Mouse (Mus musculus) macrophage (primary cell): ENCODE results near the gene 1700023F06Rik. TPM values are rescaled to one million over a fixed set of nuclear protein-coding genes. Genes with fewer than 3 reads are reported as not detected.

Experiments
- H3K27ac ChIP-seq: fragments of 350-480 bp; formaldehyde crosslinking; 2 replicates; pipeline ENCODE4 v1.9.0; 2021
- H3K36me3 ChIP-seq: fragments of 350-480 bp; formaldehyde crosslinking; 2 replicates; pipeline ENCODE4 v1.9.0; 2021; ENCODE audit errors: inconsistent target
- H3K4me3 ChIP-seq: fragments of 350-480 bp; formaldehyde crosslinking; 2 replicates; pipeline ENCODE4 v1.9.0; 2021; ENCODE audit errors: inconsistent target
- H3K79me2 ChIP-seq: fragments of 350-480 bp; formaldehyde crosslinking; 2 replicates; pipeline ENCODE4 v1.9.0; 2021; ENCODE audit errors: inconsistent target
- WGBS: methylation state at CpG from one replicate; pipeline ENCODE4 v1.1.7; 2026; ENCODE audit warnings: inconsistent platforms; ENCODE audit not compliant: missing documents; 5-methylcytosine and 5-hydroxymethylcytosine counted together
- polyA plus RNA-seq: library from polyadenylated mRNA; stranded (reverse); fragments of 250-400 nt; gene quantifications from 3 replicates; pipeline ENCODE4 v1.2.4, GENCODE M21; 2018; ENCODE audit warnings: inconsistent platforms

The 1700023F06Rik gene
- polyA plus RNA-seq, 1 experiment from 2014 or later = not detected

DNA sequence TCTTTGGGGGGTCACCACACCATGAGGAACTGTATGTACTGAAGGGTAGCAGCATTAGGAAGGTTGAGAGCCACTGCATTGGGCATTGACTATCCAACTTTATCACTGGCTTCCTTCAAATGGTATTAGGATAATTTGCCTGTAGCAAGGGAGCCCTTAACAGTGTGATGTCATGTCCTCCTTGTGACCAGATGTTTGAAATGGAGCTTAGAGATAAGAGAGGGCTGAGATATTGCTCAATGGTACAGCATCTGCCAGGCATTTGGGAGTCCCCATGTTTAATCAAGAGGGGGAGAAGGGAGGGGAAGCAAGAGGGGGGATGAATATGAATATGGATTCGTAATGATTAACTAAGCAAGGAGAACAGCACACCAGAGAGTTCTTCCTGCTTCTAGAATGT is 7.0 kb upstream of the 1700023F06Rik start:
- H3K27ac ChIP-seq = no peak overlapping the region
- 86% methylated on average over 1 of the region's 1 CpGs for WGBS

DNA sequence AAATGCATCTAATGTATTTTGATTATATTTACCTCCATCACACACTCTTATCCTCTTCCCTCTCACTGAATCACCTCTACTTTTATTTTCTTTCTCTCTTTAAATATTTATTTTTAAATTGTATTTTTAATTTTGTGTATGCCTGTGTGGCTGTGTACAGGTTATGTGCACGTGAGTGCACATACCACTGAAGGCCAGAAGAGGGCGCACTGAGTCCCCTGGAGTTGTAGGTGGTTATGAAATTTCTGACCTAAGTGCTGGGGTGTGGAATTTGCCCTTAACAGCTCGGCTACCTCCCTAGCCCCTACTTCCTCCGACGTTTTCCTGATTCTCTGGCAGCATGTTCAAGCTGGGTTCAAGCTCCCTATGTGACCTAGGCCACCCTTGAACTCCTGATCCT is 5.4 kb upstream of the 1700023F06Rik start:
- 83% methylated on average over 5 of the region's 5 CpGs for WGBS
- Histone ChIP-seq H3K79me2 (no peaks in the 10 kb centered on the region), H3K4me3 (no peak overlapping the region), H3K36me3 (no peaks in the 10 kb centered on the region), H3K27ac (no peak overlapping the region)

More for the DNA sequence above, 7.0 kb upstream of the 1700023F06Rik start:
- H3K4me3 ChIP-seq = no peak overlapping the region
- no peaks in the 10 kb centered on the region for H3K79me2 ChIP-seq
- H3K36me3 ChIP-seq = peaks cover 11% of the 10 kb centered on the region; the same call in 1 of the 2 replicates

DNA sequence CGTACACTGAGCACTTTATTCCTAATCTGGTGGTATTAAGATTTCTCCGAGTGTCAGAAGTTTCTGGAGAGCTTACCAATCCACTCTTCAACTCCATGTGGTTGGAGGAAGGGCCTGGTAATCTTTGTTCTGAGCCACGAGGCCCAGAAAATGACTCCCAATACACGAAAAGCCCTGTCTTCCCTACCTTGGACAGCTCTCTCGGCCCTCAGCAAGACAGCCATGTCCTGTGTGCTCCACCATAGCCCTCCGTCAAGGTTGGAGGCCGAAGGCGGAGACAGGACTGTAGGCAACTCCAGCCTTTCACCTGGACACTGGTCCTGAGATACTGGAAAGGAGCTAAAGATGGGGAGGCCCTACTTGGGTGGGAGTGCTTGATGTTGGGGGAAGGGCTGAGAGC is 1.9 kb upstream of the 1700023F06Rik start:
- Histone ChIP-seq H3K36me3 (no peaks in the 10 kb centered on the region), H3K4me3 (no peak overlapping the region), H3K27ac (no peak overlapping the region), H3K79me2 (no peaks in the 10 kb centered on the region)
- WGBS = 82% methylated on average over 8 of the region's 8 CpGs

DNA sequence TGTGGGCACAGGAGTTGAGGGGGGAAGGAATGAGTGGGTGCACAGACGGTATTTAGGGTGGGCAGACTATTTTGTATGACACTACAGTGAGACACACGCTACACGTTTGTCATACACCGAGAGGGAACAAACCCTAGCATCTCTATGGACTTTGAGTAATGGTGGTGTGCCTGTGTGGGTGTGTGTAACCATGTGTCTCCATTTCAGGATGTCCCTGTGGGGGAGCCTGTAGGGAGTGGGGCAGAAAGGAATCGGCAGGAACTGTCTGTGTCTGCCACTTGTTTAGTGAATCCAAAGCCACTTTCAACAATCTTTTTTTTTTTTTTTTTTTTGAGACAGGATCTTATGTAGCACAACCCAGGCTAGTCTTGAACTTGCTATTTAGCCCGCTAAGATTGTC is 2.2 kb downstream of the 1700023F06Rik start:
- no peaks in the 10 kb centered on the region for H3K36me3 ChIP-seq
- 90% methylated on average over 4 of the region's 6 CpGs for WGBS
- H3K27ac ChIP-seq = no peak overlapping the region
- no peak overlapping the region for H3K4me3 ChIP-seq
- H3K79me2 ChIP-seq = no peaks in the 10 kb centered on the region

DNA sequence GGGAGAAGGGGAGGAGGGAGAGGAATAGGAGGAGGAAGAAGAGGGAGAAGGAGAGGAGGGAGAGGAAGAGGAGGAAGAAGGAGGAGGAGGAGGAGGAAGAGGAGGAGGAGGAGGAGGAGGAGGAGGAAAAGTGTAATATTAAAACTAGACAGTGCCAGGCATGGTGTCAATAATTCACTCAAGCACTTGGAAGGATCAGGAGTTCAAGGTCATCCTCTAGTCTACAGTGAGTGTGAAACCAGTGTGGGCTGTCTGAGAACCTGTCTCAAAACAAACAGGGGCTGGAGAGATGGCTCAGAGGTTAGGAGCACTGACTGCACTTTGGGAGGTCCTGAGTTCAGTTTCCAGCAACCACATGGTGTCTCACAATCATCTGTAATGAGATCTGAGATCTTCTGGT is 6.0 kb downstream of the 1700023F06Rik start:
- Histone ChIP-seq H3K36me3 (peaks cover 13% of the 10 kb centered on the region; the same call in 1 of the 2 replicates), H3K27ac (no peak overlapping the region), H3K4me3 (no peak overlapping the region), H3K79me2 (no peaks in the 10 kb centered on the region)

DNA sequence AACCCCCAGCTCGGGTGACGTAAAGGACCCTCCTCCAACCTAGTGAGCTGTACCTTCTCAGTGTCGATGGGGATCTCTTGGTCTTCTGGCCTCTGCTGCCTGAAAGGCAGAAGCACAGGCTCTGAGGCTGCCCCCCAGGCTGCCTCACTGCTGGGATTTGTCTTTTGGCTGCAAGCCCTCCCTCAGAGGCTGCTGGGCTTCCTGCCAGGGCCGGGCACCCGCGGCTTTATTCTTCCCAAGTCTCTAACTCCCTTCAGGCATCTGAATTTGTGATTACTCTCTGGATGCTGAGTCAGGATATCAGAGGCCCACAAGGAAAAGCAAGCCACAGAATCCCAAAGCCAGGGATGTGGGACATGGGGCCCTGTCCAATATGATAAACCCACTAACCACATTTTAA is 6.7 kb downstream of the 1700023F06Rik start:
- 37% methylated on average over 6 of the region's 6 CpGs for WGBS
- H3K36me3 ChIP-seq = peaks cover 20% of the 10 kb centered on the region; the same call in 1 of the 2 replicates
- no peaks in the 10 kb centered on the region for H3K79me2 ChIP-seq
- no peak overlapping the region for H3K27ac ChIP-seq
- H3K4me3 ChIP-seq = no peak overlapping the region

DNA sequence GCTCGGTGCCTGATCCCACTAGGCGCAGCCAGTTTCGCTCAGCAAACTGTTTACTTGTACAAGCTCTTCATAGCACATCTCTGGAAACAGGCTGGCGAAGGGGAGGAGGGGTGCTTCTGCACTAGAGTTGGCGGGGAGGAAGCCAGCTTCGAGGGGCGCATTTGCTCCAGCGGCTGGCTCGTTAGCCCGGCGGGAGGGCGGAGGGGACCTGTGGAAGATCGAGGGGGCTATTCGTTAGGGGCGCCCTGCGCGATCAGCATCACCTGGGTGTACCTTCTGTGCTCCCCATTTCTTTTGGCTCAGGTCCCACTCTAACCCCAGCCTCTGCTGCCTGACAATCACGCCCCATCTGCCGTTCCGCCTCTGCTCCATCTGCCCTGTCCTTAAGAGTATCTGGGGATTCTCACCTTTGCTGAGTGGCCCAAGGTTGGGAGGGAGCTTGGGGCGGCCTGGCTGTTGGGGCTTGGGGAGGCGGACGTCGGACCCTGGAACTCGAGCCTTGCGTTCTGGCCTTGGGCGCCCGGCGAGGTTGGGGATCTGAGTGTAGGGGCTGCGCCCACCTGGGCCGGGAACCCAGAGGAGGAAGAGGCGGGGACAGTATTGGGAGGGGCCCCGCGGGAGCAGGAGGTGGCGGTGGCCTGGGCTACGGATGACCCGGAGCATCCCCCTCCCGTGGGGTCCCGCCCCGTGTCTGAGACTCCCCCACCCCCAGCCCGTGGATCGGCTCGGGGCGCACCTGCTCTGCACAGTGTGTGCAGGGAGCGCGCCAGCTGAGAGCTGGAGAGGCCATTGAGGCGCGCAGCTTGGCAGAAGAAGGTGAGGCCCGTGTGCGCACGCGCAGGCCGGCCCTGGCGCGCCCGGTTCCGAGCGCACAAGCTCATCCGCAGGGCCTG is 9.2 kb downstream of the 1700023F06Rik start:
- H3K4me3 ChIP-seq = no peak overlapping the region
- 84% methylated on average over 33 of the region's 59 CpGs for WGBS
- peaks cover 45% of the 10 kb centered on the region for H3K36me3 ChIP-seq
- no peak overlapping the region for H3K27ac ChIP-seq
- no peaks in the 10 kb centered on the region for H3K79me2 ChIP-seq

DNA sequence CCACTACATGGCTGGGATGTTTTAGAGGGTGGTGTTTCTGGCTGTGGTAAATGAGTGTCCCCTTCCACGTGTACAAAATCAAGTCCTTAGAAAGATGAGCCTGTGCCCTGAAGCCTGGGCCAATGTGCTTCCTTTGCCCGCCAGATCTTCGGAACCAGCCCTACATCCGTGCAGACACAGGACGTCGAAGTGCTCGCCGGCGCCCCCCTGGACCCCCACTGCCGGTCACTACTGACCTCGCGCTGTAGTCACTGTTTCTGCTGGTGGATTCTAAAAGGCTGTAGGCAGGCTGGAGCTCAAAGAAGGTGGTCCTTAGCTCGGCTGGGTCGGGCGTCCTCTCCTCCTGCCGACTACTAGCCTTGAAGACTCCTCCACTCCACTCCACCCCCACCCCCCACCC is 10.0 kb downstream of the 1700023F06Rik start:
- no peaks in the 10 kb centered on the region for H3K79me2 ChIP-seq
- no peak overlapping the region for H3K4me3 ChIP-seq
- peaks cover 52% of the 10 kb centered on the region for H3K36me3 ChIP-seq
- H3K27ac ChIP-seq = no peak overlapping the region
- WGBS = 90% methylated on average over 16 of the region's 16 CpGs

DNA sequence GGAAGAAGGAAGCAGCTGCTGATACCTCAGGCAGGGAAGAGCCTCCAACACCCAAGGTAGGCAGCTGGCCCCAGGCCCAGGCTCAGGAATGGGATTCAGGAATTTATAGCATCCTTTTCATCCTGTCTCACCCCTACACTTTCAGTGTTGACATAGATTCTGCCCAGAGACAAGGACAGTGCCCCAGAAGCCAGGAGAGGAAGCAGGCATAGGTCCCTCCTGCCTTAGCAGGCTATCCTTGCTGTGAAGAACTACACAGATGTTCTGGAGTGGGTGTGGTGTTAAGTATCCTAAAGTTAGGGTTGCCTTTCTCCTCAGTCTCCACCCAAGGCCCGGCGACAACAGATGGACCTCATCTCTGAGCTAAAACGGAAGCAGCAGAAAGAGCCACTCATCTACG is 11.0 kb downstream of the 1700023F06Rik start:
- H3K27ac ChIP-seq = no peak overlapping the region
- peaks cover 60% of the 10 kb centered on the region for H3K36me3 ChIP-seq
- 92% methylated on average over 4 of the region's 4 CpGs for WGBS
- no peak overlapping the region for H3K4me3 ChIP-seq
- H3K79me2 ChIP-seq = no peaks in the 10 kb centered on the region

DNA sequence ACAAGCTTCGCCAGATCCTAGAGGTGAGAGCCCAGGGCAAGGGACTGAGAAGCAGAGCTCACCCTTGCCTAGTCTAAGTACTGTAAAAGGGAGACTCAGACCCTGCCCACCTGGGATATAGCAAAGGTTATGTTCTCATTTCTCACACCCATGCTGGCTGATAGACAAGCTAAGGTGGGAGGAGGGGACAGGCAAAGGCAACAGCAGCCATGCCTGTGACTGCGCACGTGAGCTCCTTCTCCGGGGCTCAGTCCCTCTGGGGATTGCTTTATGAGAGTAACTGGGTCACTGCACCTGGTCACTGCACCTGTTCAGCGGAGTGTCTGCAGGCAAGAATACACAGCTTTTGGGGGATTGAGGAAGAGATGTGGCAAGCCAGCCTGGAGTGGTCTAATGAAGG is 12.7 kb downstream of the 1700023F06Rik start:
- H3K79me2 ChIP-seq = no peaks in the 10 kb centered on the region
- 94% methylated on average over 5 of the region's 5 CpGs for WGBS

DNA sequence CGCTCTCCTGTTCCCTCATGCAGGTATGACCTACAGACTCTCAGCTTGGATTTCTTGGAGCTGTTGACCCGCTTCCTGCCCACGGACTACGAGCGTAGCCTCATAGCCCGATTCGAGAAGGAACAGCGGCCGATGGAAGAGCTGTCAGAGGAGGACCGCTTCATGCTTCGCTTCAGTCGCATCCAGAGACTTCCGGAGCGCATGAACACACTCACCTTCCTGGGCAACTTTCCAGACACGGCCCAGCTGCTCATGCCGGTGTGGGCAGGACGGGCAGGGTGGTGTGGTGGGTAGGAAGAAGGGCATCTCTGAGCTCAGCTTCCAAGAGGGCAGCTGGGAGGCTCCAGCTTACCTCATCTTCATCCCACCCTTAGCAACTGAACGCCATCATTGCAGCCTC is 13.1 kb downstream of the 1700023F06Rik start:
- WGBS = 92% methylated on average over 17 of the region's 18 CpGs
- H3K36me3 ChIP-seq = peaks cover 78% of the 10 kb centered on the region
- H3K79me2 ChIP-seq = no peaks in the 10 kb centered on the region
- no peak overlapping the region for H3K4me3 ChIP-seq
- H3K27ac ChIP-seq = no peak overlapping the region

More for the DNA sequence above, 12.7 kb downstream of the 1700023F06Rik start:
- H3K36me3 ChIP-seq = peaks cover 74% of the 10 kb centered on the region
- H3K27ac ChIP-seq = no peak overlapping the region
- no peak overlapping the region for H3K4me3 ChIP-seq

DNA sequence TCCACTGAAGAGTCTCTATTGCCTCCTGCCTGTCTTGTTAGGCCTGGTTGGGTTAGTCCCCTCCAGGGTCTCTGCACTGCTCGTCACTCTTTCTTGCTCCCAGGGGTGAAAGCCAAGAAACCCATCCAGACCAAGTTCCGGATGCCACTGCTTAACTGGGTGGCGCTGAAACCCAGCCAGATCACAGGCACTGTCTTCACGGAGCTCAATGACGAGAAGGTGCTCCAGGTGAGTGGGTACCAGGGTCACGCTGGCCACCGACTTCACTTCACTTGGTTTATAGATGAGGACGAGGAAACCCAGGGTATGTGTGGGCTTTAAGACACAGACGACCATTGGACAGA is 14.6 kb downstream of the 1700023F06Rik start:
- H3K36me3 ChIP-seq = peaks cover 91% of the 10 kb centered on the region
- no peak overlapping the region for H3K4me3 ChIP-seq
- WGBS = 98% methylated on average over 9 of the region's 9 CpGs
- H3K27ac ChIP-seq = no peak overlapping the region
- H3K79me2 ChIP-seq = no peaks in the 10 kb centered on the region

DNA sequence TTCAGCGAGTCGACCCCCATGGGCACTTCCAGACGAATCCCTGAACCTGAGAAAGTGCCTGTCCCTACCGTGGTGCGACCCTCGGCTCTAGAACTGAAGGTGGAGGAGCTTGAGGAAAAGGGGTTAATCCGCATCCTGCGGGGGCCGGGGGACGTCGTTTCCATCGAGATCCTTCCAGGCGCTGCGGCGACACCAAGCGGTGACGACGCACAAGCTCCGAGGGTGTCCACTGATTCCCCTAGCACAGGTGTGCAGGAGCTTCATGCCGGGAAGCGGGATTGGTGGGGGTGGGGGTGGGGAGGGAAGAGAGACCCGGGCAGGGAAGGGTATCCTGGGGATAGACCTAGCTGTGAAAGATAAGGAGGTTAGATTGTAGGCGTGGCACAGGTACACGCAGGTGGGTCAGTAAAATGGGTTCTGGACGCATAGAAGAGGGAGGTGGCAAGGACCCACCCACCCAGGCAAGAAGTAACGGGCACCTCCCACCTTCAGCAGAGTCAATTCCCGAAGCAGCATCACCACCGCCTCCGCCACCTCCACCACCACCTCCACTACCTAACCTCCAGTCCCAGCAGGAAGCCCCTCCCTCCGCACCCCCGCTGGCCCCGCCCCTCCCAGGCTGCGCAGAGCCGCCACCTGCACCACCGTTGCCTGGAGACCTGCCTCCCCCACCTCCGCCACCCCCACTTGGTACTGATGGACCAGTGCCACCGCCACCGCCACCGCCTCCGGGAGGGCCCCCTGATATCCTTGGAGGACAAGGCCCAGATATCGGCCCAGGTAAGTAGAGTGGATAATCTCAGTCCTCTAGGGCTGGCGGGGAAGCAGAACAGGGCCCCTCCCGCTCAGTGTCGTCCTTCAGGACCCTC is 15.2 kb downstream of the 1700023F06Rik start:
- 96% methylated on average over 33 of the region's 44 CpGs for WGBS
- no peaks in the 10 kb centered on the region for H3K79me2 ChIP-seq
- no peak overlapping the region for H3K27ac ChIP-seq
- peaks cover 91% of the 10 kb centered on the region for H3K36me3 ChIP-seq
- no peak overlapping the region for H3K4me3 ChIP-seq

DNA sequence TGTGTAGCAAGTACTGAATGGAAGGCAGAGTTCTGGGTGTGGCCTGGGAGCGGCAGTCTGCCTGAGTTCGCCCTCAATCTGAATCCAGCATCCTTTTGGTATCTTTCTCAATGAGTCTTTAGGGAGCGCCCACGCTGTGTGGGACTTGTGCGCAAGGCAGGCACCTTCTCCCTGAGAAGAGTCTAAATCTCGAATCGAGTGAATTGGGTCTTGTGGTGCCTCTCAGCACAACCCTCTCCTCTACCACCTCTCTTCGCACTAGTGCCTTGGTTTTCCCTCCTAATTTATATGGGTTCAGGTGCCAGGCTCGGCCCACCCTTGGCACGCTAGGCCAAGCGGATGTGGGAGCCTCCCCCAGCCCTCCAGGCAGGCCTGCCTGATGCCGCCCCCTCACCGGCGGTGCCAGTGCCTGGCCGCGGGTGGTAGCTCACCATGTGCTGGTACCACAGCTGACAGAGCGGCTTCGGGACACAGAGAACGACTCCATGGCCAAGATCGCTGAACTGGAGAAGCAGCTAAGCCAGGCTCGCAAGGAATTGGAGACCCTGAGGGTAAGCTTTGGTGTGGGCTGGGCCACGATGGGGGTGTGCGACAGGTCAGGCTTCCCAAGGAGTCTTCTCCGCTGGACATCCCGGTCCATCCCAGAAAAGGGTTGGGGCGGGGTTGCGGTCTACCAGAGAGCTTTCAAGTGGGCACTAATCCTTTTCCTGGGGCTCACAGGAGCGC is 16.0 kb downstream of the 1700023F06Rik start:
- 95% methylated on average over 28 of the region's 28 CpGs for WGBS
- peaks cover 89% of the 10 kb centered on the region for H3K36me3 ChIP-seq
- no peak overlapping the region for H3K27ac ChIP-seq
- H3K79me2 ChIP-seq = no peaks in the 10 kb centered on the region
- no peak overlapping the region for H3K4me3 ChIP-seq
